Mouse (Mus musculus): ENCODE data around the gene Creb3l4.

DNA sequence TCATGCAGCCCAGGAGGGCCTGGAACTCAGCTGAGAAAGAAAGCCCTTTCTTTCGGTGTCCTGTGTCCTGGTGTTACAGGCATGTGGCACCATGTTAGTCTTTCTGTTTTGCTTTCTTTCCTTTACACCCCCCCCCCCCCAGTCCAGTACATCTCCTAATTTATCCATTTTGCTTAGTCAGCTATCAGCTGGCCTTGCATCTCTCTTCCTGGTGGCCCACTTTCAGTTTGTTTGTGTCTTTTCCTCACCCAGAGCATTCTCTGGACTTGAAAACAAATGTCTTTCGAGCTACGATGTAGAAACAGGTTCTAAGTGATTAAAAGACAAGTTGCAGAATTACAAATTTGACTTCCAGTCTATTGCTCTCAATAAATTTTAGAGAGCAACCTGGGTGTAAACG lies 20.9 kb downstream of the Creb3l4 start:
- no peak for TF ChIP-seq CTCF (IDR thresholded peaks at IDR 0.05; ENCODE audit: low read depth)
- TF ChIP-seq EP300 (IDR thresholded peaks at IDR 0.05; ENCODE audit: low read depth): no peak

Measured in liver, embryonic 14.5 days (tissue).